In genomic region chr14:32707938-32708337, GRCm38 (mm10) we compare ENCODE assay signal across 29 mouse cellular contexts. TPM values are rescaled to one million over a fixed set of nuclear protein-coding genes. Genes with fewer than 3 reads are reported as not detected.
DNase-seq lines count a peak whose midpoint lies in the region; ATAC-seq and TF ChIP-seq lines count a peak whose summit lies in the region.
"Had no signal": no experiment of that assay in that cellular context is flagged by ENCODE, and none has a peak within 500 bp of the region (broad histone marks: within the 10 kb centered on the region; RNA-seq: fewer than 3 reads in every experiment).

No protein-coding gene starts in this region.

- H3K9me3 ChIP-seq in heart, postnatal 0 days (replicated peaks; ENCODE audit: control insufficient read depth, low read length), result no peaks in the 10 kb centered on the region
- H3K9me3 ChIP-seq: embryonic facial prominence, embryonic 12.5 days; forebrain, embryonic 13.5 days; hindbrain, embryonic 13.5 days; liver, embryonic 12.5 days; neural tube, embryonic 12.5 days; stomach, embryonic 15.5 days had no signal

- TF ChIP-seq CTCF in heart, postnatal 0 days (IDR thresholded peaks at IDR 0.05; ENCODE audit: low read depth), result no peak

- ATAC-seq in heart, postnatal 0 days (ENCODE audit: insufficient read depth, low read depth), result peak; percentile 69
- ATAC-seq: forebrain, embryonic 13.5 days; inflammation-experienced regulatory T-cells, adult 6 months; liver, embryonic 12.5 days had no signal

- 31% methylated on average over 8 of the region's 8 CpGs for WGBS in heart, postnatal 0 days

- no peak overlapping the region for H3K27ac ChIP-seq in heart, postnatal 0 days (ENCODE audit: low read depth)
- H3K27ac ChIP-seq: embryonic facial prominence, embryonic 12.5 days; forebrain, embryonic 13.5 days; hindbrain, embryonic 13.5 days; layer of hippocampus, adult 2 months; liver, embryonic 12.5 days; neural tube, embryonic 12.5 days; stomach, embryonic 15.5 days had no signal

- no peak overlapping the region for H3K4me3 ChIP-seq in heart, postnatal 0 days (ENCODE audit: low read depth, low read length)
- H3K4me3 ChIP-seq: embryonic facial prominence, embryonic 12.5 days; erythroblast, embryonic 14.5 days; forebrain, embryonic 13.5 days; hindbrain, embryonic 13.5 days; layer of hippocampus, adult 2 months; liver, embryonic 12.5 days; neural tube, embryonic 12.5 days; stomach, embryonic 15.5 days had no signal

- TF ChIP-seq EP300 in heart, postnatal 0 days (IDR thresholded peaks at IDR 0.05; ENCODE audit: low read depth), result no peak

- H3K27me3 ChIP-seq in heart, postnatal 0 days (ENCODE audit: control insufficient read depth, insufficient read depth, low read length), result no peaks in the 10 kb centered on the region
- H3K27me3 ChIP-seq: embryonic facial prominence, embryonic 12.5 days; forebrain, embryonic 13.5 days; hindbrain, embryonic 13.5 days; liver, embryonic 12.5 days; neural tube, embryonic 12.5 days; stomach, embryonic 15.5 days had no signal

- intact Hi-C loops in heart, postnatal 25 days (cut with DNase I), result no loop called here

- peak; percentile 51 for DNase-seq in embryo, embryonic 10 days (ENCODE audit: low spot score)
- DNase-seq in embryo, embryonic 10.5 days (ENCODE audit: low spot score), result no peak
- peak; percentile 42 for DNase-seq in heart, adult 8-10 months (ENCODE audit: low spot score)
- DNase-seq in heart, postnatal 25 days (ENCODE audit: low spot score), result no peak
- peak; percentile 45 for DNase-seq in heart, postnatal 0 days (ENCODE audit: low spot score)
- peak; percentile 49 for DNase-seq in yolk sac, embryonic 10.5 days (ENCODE audit: low spot score)
- no peak for DNase-seq in layer of hippocampus, adult 9-10 months (ENCODE audit: low spot score)
- DNase-seq in cerebellum, adult 9-10 months, result no peak
- DNase-seq: adrenal gland, postnatal 36 days; cerebellum, adult 18-20 months; cerebellum, postnatal 36 days; kidney, adult 2 months; kidney, postnatal 14 days; lung, postnatal 4 days; thymus, adult 2 months had no signal

- no peaks in the 10 kb centered on the region for H3K4me1 ChIP-seq in heart, postnatal 0 days (ENCODE audit: control insufficient read depth, insufficient read depth)
- H3K4me1 ChIP-seq: embryonic facial prominence, embryonic 12.5 days; forebrain, embryonic 13.5 days; liver, embryonic 12.5 days; stomach, embryonic 15.5 days had no signal

- no peaks in the 10 kb centered on the region for H3K36me3 ChIP-seq in heart, postnatal 0 days (replicated peaks; ENCODE audit: control insufficient read depth, insufficient read depth, low read length)
- H3K36me3 ChIP-seq: embryonic facial prominence, embryonic 12.5 days; G1E; hindbrain, embryonic 13.5 days; liver, embryonic 12.5 days; neural tube, embryonic 12.5 days; stomach, embryonic 15.5 days had no signal

- H3K4me2 ChIP-seq in heart, postnatal 0 days (ENCODE audit: low read depth, low read length), result no peak overlapping the region
- H3K4me2 ChIP-seq: embryonic facial prominence, embryonic 12.5 days; forebrain, embryonic 13.5 days; hindbrain, embryonic 13.5 days; liver, embryonic 12.5 days; lung, embryonic 14.5 days; midbrain, embryonic 11.5 days; neural tube, embryonic 12.5 days; stomach, embryonic 15.5 days had no signal

- H3K9ac ChIP-seq in heart, postnatal 0 days (replicated peaks; ENCODE audit: low read depth, low read length), result no peak overlapping the region
- H3K9ac ChIP-seq: embryonic facial prominence, embryonic 12.5 days; forebrain, embryonic 13.5 days; hindbrain, embryonic 13.5 days; liver, embryonic 12.5 days; lung, embryonic 14.5 days; neural tube, embryonic 12.5 days; stomach, embryonic 15.5 days had no signal

RNA-seq across cellular contexts. Expression of gene 3425401B19Rik, which starts 22.8 kb away (rescaled TPM):
- 100 to 1,000 TPM; 124 to 148 (median 138) TPM for total RNA-seq in heart, adult 8-10 months (2022)
- 100 to 1,000 TPM; 106 to 121 TPM for total RNA-seq in heart, postnatal 25 days (2021)
- 19.4 and 22.8 TPM in 2 replicates for total RNA-seq in heart, postnatal 0 days (2014; rRNA removed; ENCODE audit: low replicate concordance)
- polyA plus RNA-seq in heart, postnatal 0 days (2015; fragmentation: Nextera tagmentation; extraction: Ambion mirVana), result 11.2 and 12.1 TPM in 2 replicates
- total RNA-seq: granulocyte monocyte progenitor cell, adult 5-6 weeks; monocyte, adult 5-6 weeks had no signal
- polyA plus RNA-seq: erythroblast, embryonic 14.5 days; forebrain, embryonic 13.5 days; G1E; liver, embryonic 12.5 days; midbrain, embryonic 11.5 days had no signal

Comparison
In these comparisons a context has a peak if more than half of its experiments do, and no peak if none do; other contexts are left out.
1. DNase-seq: peak in embryo, embryonic 10 days (single experiment), heart, adult 8-10 months (single experiment), heart, postnatal 0 days (single experiment) and yolk sac, embryonic 10.5 days (single experiment); none in embryo, embryonic 10.5 days (single experiment), heart, postnatal 25 days (single experiment), layer of hippocampus, adult 9-10 months (single experiment) and cerebellum, adult 9-10 months (single experiment).